Mouse (Mus musculus): ENCODE data around the gene Dnajb5.

GRCm38 (mm10) chr4:43004951-43005350, 55.3 kb downstream of the Dnajb5 start:
- TF ChIP-seq CTCF (IDR thresholded peaks at IDR 0.05; ENCODE audit: control insufficient read depth, insufficient read depth, insufficient read length) = no peak
- TF ChIP-seq MAX (IDR thresholded peaks at IDR 0.05) = no peak
- TF ChIP-seq MYOD1 (IDR thresholded peaks at IDR 0.05; ENCODE audit: control insufficient read depth, insufficient read length, low read depth) = no peak
